Mouse (Mus musculus) left cerebral cortex, postnatal 25 days (tissue): ENCODE data around the gene Rab25. TPM values are rescaled to one million over a fixed set of nuclear protein-coding genes. Genes with fewer than 3 reads are reported as not detected.
A peak's percentile ranks its signal among the peaks of the same experiment; 100 is the strongest.

ENCODE experiments used
- DNase-seq, 2 experiments: peaks; one replicate each; pipeline ENCODE4 v3.0.0; 2022; ENCODE audit warnings: low spot score in 2 of 2, mixed read lengths in 1 of 2
- intact Hi-C: fragments of 180-260 bp; cut with DNase I; formaldehyde crosslinking; loops from one replicate; pipeline ENCODE4 v1.15.1; 2025
- total RNA-seq, 2 experiments: library from RNA; stranded (reverse); gene quantifications; 2 replicates each; pipeline ENCODE4 v1.2.3; 2021

The Rab25 gene
- total RNA-seq, 2 experiments from 2014 or later: not detected

DNA sequence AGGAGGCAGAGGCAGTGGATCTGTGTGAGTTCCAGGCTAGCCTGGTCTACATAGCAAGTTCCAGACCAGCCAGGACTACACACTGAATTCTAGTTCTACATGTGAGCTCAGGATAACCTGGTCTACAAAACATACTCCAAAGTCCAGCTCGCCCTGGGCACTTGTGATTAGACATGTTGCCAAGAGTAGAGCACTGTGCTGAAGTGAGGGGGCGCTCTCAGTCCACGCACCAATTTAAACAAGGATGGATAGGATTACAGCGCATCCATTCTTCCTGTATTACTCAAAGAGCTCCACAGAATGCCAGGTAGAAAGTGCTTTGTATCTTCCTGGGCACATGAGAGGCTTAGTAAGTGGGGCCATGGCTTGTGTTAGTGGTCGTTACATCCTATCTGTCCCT lies 3.6 kb downstream of the Rab25 start:
- intact Hi-C loops: no loop called here
- DNase-seq: no peak

DNA sequence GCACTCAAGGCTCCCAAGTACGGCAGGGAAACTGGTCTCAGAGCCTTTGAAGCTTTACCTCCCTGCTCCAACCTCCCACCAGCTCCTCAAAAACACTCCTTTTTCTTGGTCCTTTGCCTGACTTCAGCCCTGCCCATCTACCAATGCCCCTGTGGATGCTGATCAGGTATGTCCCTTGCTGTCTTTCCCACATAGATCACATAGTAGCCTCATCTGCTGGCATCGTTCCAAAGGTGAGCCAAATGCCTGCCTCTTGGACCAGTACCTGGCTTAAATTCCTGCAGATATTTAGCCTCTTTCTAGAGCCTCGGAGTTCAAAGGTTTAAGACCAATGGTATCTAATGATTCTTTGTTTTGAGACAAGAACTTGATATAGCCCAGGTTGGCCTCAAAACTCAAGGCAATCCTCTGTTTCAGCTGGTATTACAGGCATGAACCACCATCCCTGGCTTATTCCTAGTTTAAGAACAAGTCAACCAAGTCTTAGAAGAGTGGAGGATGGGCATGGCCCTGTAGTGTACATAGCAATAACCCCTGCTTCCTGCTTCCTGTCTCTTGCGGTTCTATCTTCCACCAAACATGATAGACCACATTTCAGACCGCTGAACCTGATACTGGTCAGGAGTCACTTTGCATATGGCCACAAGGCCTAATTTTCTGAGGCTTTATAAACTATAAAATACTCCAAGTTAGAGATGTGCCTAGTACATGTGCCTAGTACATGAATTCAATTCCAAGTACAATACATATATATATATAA lies 4.3 kb downstream of the Rab25 start:
- intact Hi-C loops: no loop called here
- DNase-seq: no peak

DNA sequence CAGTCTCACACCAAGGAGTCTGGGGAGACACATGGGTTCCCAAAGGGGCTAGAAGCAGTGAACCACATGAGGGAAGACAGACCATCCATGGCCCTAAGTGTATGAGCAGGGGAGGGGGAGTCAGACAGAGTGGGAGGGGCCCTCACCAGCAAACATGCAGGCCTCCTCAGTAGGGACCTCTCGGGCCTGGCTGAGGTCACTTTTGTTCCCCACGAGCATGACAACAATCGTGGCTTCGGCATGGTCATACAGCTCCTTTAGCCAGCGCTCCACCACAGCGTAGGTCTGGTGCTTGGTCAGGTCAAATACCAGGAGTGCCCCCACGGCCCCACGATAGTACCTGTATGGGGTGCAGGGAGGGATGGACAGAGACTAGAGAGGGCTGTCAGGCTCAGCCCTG lies 4.9 kb downstream of the Rab25 start:
- intact Hi-C loops: no loop called here
- no peak for DNase-seq

DNA sequence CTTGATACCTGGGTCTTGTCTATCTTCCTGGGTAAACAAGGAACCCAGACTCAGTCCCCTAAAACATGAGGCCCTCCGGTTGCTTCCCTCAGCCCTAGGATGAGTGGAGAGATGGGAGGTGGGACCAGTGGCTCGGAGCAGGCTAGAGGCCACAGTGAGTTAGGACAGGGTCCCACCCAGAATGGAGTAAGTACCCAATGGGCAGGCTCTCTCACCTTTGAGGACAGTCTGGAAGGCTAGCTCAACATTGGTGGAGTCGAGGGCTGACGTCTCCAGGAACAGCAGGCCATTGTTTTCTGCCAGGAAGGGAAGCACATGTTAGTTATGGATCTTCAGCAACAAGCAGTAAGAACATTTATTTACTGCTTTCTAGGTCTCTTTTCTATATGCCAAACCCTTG lies 5.6 kb downstream of the Rab25 start:
- intact Hi-C loops: no loop called here
- DNase-seq: no peak

DNA sequence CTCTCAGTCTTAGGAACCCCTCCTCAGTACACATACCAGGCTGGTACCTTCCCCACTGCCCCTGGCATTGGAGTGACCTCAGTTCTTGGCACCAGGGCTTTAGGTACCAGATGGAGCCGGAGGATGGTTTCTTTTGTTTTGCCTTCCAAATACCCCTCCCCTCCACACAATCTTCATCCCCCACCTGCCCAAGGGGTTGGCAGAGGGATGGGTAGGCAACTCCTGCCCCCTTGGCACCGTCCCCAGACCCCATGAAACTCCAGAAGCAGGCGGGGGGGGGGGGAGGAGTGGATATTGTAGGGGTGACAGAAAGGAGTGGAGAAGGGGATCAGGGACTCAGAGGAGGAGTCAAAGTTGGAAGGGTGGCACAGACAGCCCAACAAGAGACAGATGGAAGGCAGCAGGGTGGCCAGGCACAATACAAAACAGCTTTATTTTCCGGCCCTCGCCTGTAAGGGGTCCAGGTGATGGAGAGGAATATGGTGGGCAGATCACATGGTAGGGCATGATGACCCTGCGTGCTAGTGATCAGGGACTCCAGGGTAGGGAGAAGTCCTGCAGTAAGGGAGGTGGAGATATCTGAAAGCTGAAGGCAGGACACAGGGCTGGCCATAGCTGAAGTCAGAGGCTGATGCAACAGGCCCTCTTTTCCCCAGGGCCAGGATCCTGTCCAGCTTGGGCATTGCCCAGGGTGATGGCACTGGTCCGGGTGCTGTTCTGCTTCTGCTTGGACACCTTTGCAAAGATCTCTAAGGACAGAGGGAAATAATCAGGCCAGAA lies 6.3 kb downstream of the Rab25 start:
- intact Hi-C loops: no loop called here
- no peak for DNase-seq

DNA sequence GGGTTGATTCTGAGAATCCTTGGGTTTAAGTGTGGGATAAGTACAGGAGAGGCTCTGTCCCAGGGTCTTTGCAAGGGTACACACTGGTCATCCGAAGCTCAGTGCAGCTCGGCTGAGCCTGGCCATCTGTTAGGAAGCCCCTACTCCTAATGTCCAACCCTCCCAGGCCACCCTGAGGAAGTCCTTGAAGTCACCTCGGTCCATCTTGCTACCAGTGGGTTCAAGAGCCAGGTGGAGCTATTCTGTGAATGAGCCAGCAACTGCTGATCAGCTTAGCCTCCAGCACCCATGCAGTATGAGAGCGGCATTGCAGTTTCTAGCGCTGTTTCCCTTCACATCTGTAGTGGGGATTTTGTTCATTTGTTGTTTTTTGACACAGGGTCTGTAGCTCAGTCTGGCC lies 8.0 kb downstream of the Rab25 start:
- no peak for DNase-seq
- intact Hi-C loops: no loop called here

DNA sequence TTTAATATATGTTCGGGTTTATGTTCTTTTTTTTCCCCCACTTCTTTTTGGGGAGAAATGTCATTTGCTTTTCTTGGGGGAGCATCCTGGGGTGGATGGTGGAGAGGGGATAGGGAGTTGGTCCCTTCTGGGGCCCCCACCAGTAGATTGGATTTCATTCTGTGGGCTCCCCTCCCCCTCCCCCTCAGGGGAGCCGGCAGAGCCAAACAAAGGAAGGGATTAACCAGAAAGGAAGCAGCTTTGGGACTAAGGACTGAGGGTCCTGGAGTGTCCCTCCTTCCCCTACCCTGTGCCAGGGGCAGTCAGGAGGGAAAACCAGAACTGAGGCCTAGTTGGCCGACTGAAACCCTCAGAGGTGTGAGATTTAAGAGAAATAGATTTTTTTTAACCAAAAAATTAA lies 8.7 kb downstream of the Rab25 start:
- intact Hi-C loops: no loop called here
- DNase-seq: no peak

DNA sequence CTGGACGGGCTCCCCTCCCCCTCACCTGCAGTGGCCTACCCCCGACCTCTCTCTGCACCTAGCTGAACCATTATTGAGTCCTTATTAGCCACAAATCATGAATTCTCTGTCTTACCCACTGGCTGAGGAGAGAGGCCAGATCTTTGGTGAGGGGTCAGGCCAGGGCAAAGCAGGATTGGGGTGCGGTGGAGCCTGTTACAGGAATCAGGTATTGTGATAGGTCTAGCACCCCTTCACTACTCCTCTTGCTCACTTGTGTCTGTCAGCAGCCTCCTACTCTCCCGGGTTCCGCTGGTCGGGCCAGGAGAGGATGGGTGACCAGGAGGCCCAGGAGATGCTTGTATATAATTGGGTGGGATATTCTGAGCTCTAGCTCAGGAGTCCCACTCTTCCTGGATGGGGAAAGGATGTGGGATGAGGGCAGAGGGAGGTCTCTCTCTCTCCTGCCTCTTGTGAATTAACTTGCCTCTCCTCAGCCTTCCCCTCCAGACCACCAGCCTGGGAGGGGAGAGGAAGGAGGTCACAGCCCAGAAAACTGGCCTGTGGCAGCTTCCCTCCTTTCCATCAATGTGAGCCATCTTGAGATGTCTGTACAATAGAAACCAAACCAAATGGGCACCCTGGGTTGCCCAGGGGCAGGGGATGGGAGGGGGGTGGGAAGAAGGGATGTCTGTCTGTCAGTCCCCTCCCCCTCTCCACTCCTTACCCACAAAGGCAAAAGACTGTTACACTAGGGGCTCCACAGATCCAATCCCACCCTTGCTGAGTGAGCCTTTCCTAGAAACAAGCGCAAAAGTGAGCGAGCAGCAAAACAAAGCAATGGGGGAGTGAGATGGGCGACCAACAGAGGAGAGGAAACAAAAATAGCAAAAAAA lies 9.6 kb downstream of the Rab25 start:
- no peak for DNase-seq
- intact Hi-C loops: no loop called here

DNA sequence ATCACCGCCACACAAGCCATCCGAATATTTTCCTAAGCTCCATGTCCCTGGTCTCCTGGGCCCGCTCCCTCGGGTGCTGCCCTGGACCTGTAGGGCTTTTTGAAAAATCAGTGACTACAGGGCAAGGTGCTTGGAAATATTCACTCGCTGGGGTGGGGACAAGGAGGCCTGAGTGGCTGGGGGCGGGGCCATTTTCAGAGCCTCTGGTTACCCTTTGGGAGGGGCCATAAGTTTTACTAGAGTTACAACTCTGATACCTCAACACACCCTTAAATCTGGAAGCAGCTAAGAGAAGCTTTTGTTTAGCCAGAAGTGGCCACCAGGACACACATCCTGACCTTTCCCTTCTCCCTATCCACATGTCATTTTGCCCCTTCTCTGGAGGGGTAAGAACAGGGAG lies 11.0 kb downstream of the Rab25 start:
- no peak for DNase-seq
- intact Hi-C loops: no loop called here

DNA sequence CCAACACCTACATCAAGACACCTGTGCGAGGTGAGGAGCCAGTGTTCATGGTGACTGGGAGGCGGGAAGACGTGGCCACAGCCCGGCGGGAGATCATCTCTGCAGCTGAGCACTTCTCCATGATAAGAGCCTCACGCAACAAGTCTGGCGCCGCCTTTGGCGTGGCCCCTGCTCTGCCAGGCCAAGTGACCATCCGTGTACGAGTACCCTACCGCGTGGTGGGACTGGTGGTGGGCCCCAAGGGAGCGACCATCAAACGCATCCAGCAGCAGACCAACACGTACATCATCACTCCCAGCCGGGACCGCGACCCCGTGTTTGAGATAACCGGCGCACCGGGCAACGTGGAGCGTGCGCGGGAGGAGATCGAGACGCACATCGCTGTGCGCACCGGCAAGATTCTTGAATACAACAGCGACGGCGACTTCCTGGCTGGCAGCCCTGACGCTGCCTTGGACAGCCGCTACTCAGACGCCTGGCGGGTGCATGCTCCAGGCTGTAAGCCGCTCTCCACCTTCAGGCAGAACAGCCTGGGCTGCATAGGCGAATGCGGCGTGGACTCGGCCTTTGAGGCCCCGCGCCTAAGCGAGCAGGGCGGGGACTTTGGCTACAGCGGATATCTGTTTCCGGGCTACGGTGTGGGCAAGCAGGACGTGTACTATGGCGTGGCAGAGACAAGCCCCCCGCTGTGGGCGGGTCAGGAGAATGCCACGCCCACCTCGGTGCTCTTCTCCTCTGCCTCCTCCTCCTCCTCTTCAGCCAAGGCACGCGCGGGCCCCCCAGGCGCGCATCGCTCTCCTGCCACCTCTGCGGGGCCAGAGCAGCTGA lies 11.8 kb downstream of the Rab25 start:
- intact Hi-C loops: no loop called here
- DNase-seq: peak; percentile 86 to 88

DNA sequence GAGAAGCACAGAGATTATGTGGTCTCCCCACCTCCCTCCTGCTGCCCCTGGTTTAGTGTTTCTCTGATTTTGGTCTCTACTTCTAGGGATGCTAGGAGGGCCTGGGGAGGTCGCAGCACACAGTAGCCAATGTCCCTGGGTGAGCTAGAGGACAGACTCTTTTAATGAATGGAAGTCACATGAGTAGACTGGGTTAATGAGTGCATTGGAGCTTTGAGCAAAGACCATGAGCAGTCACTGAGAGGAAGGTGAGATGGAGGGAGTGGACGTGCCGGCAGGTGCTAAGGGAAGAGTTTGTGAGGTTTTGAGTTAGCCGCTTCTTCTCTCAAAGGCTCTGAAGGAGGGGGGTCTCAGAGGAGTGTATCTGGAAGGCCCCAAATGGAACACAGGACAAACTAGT lies 12.6 kb downstream of the Rab25 start:
- no peak for DNase-seq
- intact Hi-C loops: no loop called here

DNA sequence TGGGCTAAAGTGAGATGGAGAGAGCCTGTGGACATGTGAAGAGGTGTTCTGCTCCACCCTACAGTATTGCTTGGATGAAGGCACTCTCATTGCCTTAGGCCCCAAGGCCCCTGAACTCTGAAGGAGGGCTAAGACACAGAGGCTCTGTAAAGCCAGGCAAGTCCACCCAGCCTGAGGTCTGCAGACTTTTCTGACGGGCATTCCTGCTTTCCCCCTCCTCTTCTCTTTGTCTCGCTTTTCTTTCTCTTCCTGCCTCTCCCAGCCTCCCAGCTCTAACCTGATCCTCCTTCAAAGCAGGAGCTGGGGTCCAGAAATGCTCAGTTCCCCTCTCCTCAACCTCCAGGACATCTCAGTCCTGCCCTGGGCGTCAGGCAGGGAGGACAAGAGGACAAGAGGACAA lies 13.1 kb downstream of the Rab25 start:
- intact Hi-C loops: no loop called here
- DNase-seq: no peak

DNA sequence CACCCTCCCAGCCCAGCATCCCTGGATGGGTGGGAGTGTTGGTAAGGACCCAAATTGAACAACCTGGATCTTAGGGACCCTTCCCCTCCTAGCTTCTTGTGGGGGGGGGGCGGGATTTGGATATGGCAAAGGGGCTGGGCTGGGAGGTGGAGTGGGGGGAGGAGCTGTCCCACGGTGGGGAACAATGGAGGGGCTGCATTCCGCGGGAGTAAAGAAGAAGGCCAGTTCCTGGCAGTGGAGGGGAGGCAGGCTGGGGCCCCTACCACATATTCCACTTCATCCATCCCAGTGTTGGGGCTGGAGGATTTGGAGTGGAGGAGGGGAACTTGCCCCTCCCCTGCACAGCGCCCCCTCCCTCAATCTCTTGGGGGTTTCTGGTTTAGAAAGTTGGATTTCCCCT lies 14.4 kb downstream of the Rab25 start:
- intact Hi-C loops: no loop called here
- DNase-seq: no peak

DNA sequence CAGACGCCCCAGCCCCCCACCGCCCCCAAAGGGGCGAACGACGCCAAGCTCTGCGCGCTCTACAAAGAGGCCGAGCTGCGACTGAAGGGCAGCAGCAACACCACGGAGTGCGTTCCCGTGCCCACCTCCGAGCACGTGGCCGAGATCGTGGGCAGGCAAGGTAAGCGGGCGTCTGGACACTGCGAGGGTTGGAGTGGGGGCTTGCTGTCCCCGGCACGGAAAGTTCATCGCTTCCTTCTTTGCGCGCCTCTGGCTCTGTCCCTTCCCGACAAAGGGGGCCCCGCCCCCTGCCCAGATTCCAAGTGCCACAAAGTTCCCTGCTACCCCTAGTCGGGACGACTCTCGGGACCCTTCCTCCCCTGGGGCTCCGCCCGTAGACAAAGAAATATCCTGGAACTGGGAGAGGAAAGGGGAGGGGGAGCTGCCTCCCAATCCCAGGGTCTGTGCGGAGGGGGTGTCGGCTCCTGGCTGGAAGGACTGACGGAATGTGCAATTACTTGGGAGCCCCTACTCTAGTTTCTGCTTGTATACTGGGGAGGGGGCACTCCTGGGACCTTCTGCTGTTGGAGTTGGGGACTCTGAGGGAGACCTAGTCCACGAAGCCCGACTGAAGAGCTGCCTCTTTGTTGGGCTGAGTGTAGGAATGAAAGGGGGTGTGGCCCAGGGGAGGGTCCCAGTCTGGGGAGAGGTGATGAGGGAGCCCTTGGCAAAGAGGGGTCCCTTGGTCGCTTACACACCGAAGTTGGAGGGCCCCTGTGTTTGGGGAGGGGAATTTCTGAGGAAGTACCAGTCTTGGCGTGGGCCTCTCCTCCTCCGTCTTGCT lies 15.2 kb downstream of the Rab25 start:
- intact Hi-C loops: no loop called here
- no peak for DNase-seq

DNA sequence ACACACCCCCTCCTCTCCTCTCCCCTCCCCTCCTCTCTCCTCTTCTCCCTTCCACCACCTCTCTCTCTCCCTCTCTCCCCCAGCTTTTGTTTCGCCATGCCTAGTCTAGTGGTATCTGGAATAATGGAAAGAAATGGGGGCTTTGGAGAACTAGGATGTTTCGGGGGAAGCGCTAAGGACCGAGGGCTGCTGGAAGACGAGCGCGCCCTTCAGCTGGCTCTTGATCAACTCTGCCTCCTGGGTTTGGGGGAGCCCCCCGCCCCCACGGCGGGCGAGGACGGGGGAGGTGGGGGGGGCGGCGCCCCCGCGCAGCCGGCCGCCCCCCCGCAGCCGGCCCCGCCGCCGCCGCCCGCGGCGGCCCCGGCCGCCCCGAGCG lies 15.8 kb downstream of the Rab25 start, which contains the start of gene Mex3a:
TSS of gene Mex3a (plus strand) at position 97 of the 376 bp plus-strand sequence.
- intact Hi-C loops: no loop called here

DNA sequence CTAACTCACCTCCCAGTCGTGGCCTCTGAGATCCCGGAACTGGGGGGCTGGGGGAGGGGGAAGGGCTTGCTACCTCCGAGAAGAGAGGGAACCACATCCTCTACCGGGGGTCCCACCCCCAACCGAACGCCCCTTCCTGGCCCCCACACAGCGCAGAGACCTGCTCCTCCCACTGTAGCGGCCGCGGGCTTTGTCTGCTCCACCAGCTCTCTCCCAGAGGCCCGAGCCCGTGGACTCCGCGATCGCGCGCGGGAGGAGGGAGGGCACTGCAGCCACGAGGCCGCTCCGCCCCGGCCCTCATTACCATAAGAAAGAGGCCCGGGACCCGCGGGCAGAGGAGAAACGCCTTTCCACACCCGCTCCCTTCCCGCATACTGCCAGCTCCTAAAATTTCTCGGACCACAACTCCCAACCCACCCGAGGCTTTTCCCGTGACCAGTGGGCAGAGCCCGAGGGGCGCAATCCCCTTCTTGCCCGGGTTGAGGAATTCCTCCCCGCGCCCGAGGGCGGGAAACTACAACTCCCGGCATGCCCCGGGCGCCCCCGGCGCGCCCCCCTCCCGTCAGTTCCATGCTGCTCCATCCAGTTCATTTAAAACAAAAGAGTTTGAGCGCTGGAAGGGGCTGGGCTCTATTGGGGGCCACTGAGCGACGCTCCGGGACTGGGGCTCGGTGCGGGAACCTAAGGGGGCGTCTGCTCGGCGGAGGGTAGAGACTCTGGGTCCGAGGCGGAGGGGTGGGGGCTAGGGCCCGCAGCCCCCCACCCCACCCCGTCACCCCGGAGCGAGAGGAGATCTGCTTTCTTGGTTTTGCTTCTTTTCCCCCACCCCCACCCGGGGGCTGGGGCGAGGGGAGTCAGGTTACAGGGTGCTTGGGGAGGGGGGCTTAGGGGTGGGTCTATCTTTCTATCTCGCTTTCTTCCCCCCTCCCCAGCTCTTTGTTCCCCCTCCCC lies 16.5 kb downstream of the Rab25 start:
- peak; percentile 87 to 88 for DNase-seq
- intact Hi-C loops: no loop called here

More for the DNA sequence above, 15.8 kb downstream of the Rab25 start, which contains the start of gene Mex3a:
- no peak for DNase-seq

DNA sequence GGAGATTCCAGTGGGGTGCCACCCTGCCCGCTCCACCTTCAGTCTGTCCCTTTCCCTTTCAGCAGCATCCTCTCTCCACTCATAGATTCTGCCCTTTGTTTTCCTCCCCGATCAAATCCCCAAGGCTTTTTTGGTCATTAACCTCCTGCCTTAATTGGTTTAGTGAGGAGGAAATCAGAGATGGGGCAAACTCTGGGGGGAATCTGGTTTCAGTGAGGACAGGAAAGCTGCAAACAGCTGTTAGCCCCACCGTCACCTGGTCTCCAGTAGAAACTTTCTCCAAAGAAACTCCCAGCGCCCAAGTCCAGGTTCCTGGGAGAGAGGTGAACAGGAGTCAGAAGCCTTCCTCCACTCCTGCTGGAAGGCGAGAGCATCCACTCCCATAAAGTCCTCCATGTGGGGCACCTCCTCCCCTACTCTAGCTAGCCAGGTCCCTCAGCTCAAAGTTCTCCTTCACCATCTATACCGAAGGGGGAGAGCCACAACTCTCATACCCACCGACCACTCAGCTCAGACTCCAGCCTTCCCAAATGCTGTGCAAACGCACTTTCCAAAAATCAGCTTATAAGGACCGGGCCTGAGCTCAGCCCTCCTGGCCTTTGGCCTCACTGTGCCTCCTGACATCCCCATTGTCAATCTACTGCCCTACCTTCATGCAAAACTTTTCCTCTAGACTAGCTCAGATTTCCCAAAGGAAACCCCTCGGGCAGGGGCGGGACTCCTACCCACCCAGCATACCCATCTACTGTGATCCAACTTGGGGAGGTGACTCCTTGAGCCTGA lies 17.8 kb downstream of the Rab25 start:
- intact Hi-C loops: no loop called here
- no peak for DNase-seq
